24 mouse cellular contexts compared by ENCODE assay signal in the genomic region with DNA sequence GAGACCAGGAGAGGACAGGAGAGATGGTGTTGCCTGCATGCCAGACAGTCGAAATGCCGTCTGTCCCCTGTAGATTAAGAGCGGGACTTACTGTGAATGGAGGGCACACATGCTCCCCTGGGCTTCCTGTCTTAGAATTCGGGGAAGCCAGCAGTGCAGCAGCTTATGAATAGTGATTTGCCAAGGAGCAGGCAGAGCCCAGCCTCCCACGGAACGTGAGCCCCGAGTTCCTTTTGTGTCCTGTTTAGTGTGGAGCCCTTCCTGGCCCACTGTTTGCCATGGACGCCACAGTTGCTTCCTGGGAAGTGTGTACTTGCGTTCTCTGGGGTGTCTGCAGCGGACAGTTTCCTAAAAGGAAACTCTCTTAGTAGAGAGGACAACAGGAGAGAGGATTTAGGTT. TPM values are rescaled to one million over a fixed set of nuclear protein-coding genes. Genes with fewer than 3 reads are reported as not detected.
DNase-seq lines count a peak whose midpoint lies in the region; ATAC-seq and TF ChIP-seq lines count a peak whose summit lies in the region.
"Had no signal": no experiment of that assay in that cellular context is flagged by ENCODE, and none has a peak within 500 bp of the region (broad histone marks: within the 10 kb centered on the region; RNA-seq: fewer than 3 reads in every experiment).

No protein-coding gene starts in this region.

- 46% methylated on average over 10 of the region's 10 CpGs for WGBS in hindbrain, embryonic 13.5 days
- WGBS in hindbrain, embryonic 10.5 days = 78% methylated on average over 10 of the region's 10 CpGs
- whole genome bisulfite sequencing in lung, embryonic 15.5 days = 52% methylated on average over 10 of the region's 10 CpGs

- intact Hi-C loops in gastrocnemius, adult 2 months (cut with DNase I) = no loop called here
- intact Hi-C loops in gastrocnemius, postnatal 36 days (cut with DNase I) = no loop called here

- peak overlapping the region; percentile 45 for H3K4me3 ChIP-seq in gastrocnemius, adult 2 months
- H3K4me3 ChIP-seq in hindbrain, embryonic 13.5 days = no peak overlapping the region
- H3K4me3 ChIP-seq in hindbrain, embryonic 10.5 days = no peak overlapping the region
- H3K4me3 ChIP-seq in lung, embryonic 15.5 days = no peak overlapping the region
- H3K4me3 ChIP-seq: limb, embryonic 12.5 days; liver, embryonic 13.5 days; midbrain, embryonic 15.5 days had no signal

- H3K9ac ChIP-seq in hindbrain, embryonic 13.5 days = no peak overlapping the region
- H3K9ac ChIP-seq in lung, embryonic 15.5 days = no peak overlapping the region
- H3K9ac ChIP-seq: limb, embryonic 12.5 days; liver, embryonic 13.5 days; midbrain, embryonic 15.5 days had no signal

- H3K27ac ChIP-seq in gastrocnemius, adult 2 months = no peak overlapping the region
- no peak overlapping the region for H3K27ac ChIP-seq in hindbrain, embryonic 13.5 days
- no peak overlapping the region for H3K27ac ChIP-seq in hindbrain, embryonic 10.5 days
- peak overlapping the region; percentile 37; the same call in 1 of the 2 replicates for H3K27ac ChIP-seq in lung, embryonic 15.5 days
- H3K27ac ChIP-seq: limb, embryonic 12.5 days; liver, embryonic 13.5 days; macrophage; midbrain, embryonic 15.5 days had no signal

- H3K9me3 ChIP-seq in hindbrain, embryonic 13.5 days = no peaks in the 10 kb centered on the region
- no peaks in the 10 kb centered on the region for H3K9me3 ChIP-seq in hindbrain, embryonic 10.5 days
- no peaks in the 10 kb centered on the region for H3K9me3 ChIP-seq in lung, embryonic 15.5 days
- H3K9me3 ChIP-seq: limb, embryonic 12.5 days; liver, embryonic 13.5 days; midbrain, embryonic 15.5 days had no signal

- H3K4me1 ChIP-seq in hindbrain, embryonic 13.5 days (replicated peaks) = peaks cover 23% of the 10 kb centered on the region
- H3K4me1 ChIP-seq in hindbrain, embryonic 10.5 days (replicated peaks) = 0 out of 2 replicates have a peak, but pooled peaks cover 5% of the 10 kb centered on the region
- peaks cover 18% of the 10 kb centered on the region for H3K4me1 ChIP-seq in lung, embryonic 15.5 days
- H3K4me1 ChIP-seq: liver, embryonic 13.5 days had no signal

- no peak for DNase-seq in gastrocnemius, adult 2 months
- DNase-seq in gastrocnemius, postnatal 36 days = no peak
- DNase-seq in hindbrain, embryonic 10.5 days (ENCODE audit: low spot score) = no peak
- DNase-seq in lung, postnatal 36 days = no peak
- no peak for DNase-seq in cerebellum, adult 11-12 months
- DNase-seq: cerebellum, postnatal 10 days; embryo, embryonic 11 days; gastrocnemius, postnatal 25 days; liver, embryonic 13.5 days; right cerebral cortex, postnatal 14 days had no signal

- no peaks in the 10 kb centered on the region for H3K27me3 ChIP-seq in hindbrain, embryonic 13.5 days
- H3K27me3 ChIP-seq in hindbrain, embryonic 10.5 days (ENCODE audit: insufficient read depth, poor library complexity, severe bottlenecking) = no peaks in the 10 kb centered on the region
- no peaks in the 10 kb centered on the region for H3K27me3 ChIP-seq in lung, embryonic 15.5 days
- H3K27me3 ChIP-seq: limb, embryonic 12.5 days; liver, embryonic 13.5 days; midbrain, embryonic 15.5 days had no signal

- ATAC-seq in hindbrain, embryonic 13.5 days (ENCODE audit: low FRiP score) = no peak
- no peak for ATAC-seq in lung, embryonic 15.5 days (ENCODE audit: borderline replicate concordance, extremely low read depth, low FRiP score, low TSS enrichment)
- ATAC-seq in common myeloid progenitor, adult 5-6 weeks (replicated peaks; ENCODE audit: low read depth, poor library complexity, severe bottlenecking) = 0 out of 2 replicates have a peak, but pooled peaks have one; percentile 15
- ATAC-seq: midbrain, embryonic 15.5 days had no signal

- peak overlapping the region; percentile 6; the same call in 1 of the 2 replicates for H3K4me2 ChIP-seq in hindbrain, embryonic 13.5 days
- peak overlapping the region; percentile 2; the same call in 1 of the 2 replicates for H3K4me2 ChIP-seq in lung, embryonic 15.5 days
- H3K4me2 ChIP-seq: limb, embryonic 12.5 days; liver, embryonic 13.5 days; midbrain, embryonic 15.5 days had no signal

- no peak for TF ChIP-seq CTCF in gastrocnemius, adult 2 months (IDR thresholded peaks at IDR 0.05)

- no peaks in the 10 kb centered on the region for H3K36me3 ChIP-seq in hindbrain, embryonic 13.5 days
- H3K36me3 ChIP-seq in hindbrain, embryonic 10.5 days = no peaks in the 10 kb centered on the region
- no peaks in the 10 kb centered on the region for H3K36me3 ChIP-seq in lung, embryonic 15.5 days
- H3K36me3 ChIP-seq: limb, embryonic 12.5 days; liver, embryonic 13.5 days; midbrain, embryonic 15.5 days had no signal

RNA-seq across cellular contexts. Expression of a gene that starts 23.9 kb away (rescaled TPM):
- total RNA-seq in gastrocnemius, adult 2 months (2021) = 1 to 10 TPM; 5.9 to 9.0 TPM
- 1 to 10 TPM; 7.4 to 7.5 TPM for total RNA-seq in gastrocnemius, postnatal 36 days (2021)
- 12.4 and 13.8 TPM in 2 replicates for polyA plus RNA-seq in hindbrain, embryonic 13.5 days (2015; fragmentation: Nextera tagmentation; extraction: Ambion mirVana)
- 12.5 and 13.2 TPM in 2 replicates for polyA plus RNA-seq in hindbrain, embryonic 10.5 days (2016; fragmentation: Nextera tagmentation; extraction: Ambion mirVana)
- 17.1 and 20.0 TPM in 2 replicates for polyA plus RNA-seq in lung, embryonic 15.5 days (2015; fragmentation: Nextera tagmentation; extraction: Ambion mirVana)
- 9.8 and 11.8 TPM in 2 replicates for total RNA-seq in common myeloid progenitor, adult 5-6 weeks (2017)

RNA-seq across cellular contexts. Expression of a gene that starts 45.4 kb away (rescaled TPM):
- total RNA-seq in gastrocnemius, adult 2 months (2021) = not detected
- total RNA-seq in gastrocnemius, postnatal 36 days (2021) = not detected
- polyA plus RNA-seq in hindbrain, embryonic 13.5 days (2015; fragmentation: Nextera tagmentation; extraction: Ambion mirVana) = not detected in 2 replicates
- not detected in 2 replicates for polyA plus RNA-seq in hindbrain, embryonic 10.5 days (2016; fragmentation: Nextera tagmentation; extraction: Ambion mirVana)
- 0.72 TPM in 1 of 2 replicates, not detected in the other for polyA plus RNA-seq in lung, embryonic 15.5 days (2015; fragmentation: Nextera tagmentation; extraction: Ambion mirVana)
- not detected in 2 replicates for total RNA-seq in common myeloid progenitor, adult 5-6 weeks (2017)
- total RNA-seq: layer of hippocampus, adult 8-10 months; left cerebral cortex, adult 18-20 months; MEL had no signal
- polyA plus RNA-seq: forebrain, embryonic 11.5 days; frontal cortex, adult 2 months; intestine, embryonic 14.5 days; kidney, embryonic 16.5 days; limb, embryonic 12.5 days; liver, embryonic 13.5 days; macrophage; midbrain, embryonic 15.5 days; neural tube, embryonic 11.5 days had no signal
